Mouse (Mus musculus) kidney, embryonic 14.5 days (tissue): ENCODE results near the gene Ino80e. TPM values are rescaled to one million over a fixed set of nuclear protein-coding genes. Genes with fewer than 3 reads are reported as not detected.

ENCODE experiments used
- ATAC-seq: fragments of 200-750 bp; cut with Nextera tagmentation; 2 replicates; pipeline ENCODE4 v1.8.0; 2017; ENCODE audit warnings: moderate number of reproducible peaks, mild to moderate bottlenecking, moderate TSS enrichment, moderate library complexity; ENCODE audit not compliant: low FRiP score, low TSS enrichment
- H3K27ac ChIP-seq: fragments of 300-500 bp; sonication (generic); 2 replicates; pipeline ENCODE4 v1.5.1; 2014; ENCODE audit warnings: low read depth, mild to moderate bottlenecking, low read length, moderate library complexity, mixed read lengths
- H3K27me3 ChIP-seq: fragments of 300-500 bp; sonication (generic); 2 replicates; pipeline ENCODE4 v1.6.1; 2014; ENCODE audit warnings: mild to moderate bottlenecking, low read length; ENCODE audit not compliant: control insufficient read depth, insufficient read depth
- H3K36me3 ChIP-seq: fragments of 300-500 bp; sonication (generic); 2 replicates; pipeline ENCODE4 v1.6.1; 2014; ENCODE audit warnings: low read length, mixed read lengths; ENCODE audit not compliant: control insufficient read depth, insufficient read depth
- H3K4me1 ChIP-seq: fragments of 300-500 bp; sonication (generic); 2 replicates; pipeline ENCODE4 v1.6.1; 2014; ENCODE audit warnings: low read length, mixed read lengths; ENCODE audit not compliant: control insufficient read depth, insufficient read depth
- H3K4me2 ChIP-seq: fragments of 300-500 bp; sonication (generic); replicated peaks from 2 replicates; pipeline ENCODE4 v1.6.1; 2014; ENCODE audit warnings: low read depth, mild to moderate bottlenecking, low read length
- H3K4me3 ChIP-seq: fragments of 300-500 bp; sonication (generic); 2 replicates; pipeline ENCODE4 v1.5.1; 2014; ENCODE audit warnings: mild to moderate bottlenecking, low read length
- H3K9ac ChIP-seq: fragments of 300-500 bp; sonication (generic); 2 replicates; pipeline ENCODE4 v1.6.1; 2014; ENCODE audit warnings: low read depth, mild to moderate bottlenecking, low read length, moderate library complexity
- H3K9me3 ChIP-seq: fragments of 300-500 bp; sonication (generic); 2 replicates; pipeline ENCODE4 v1.6.1; 2016; ENCODE audit warnings: low read length; ENCODE audit not compliant: control insufficient read depth
- WGBS: fragments of 180-500 bp; shearing (Covaris S2); extraction: QIAGEN DNeasy Blood & Tissue Kit; methylation state at CpG from one replicate; pipeline ENCODE4 v1.1.7; 2014; 5-methylcytosine and 5-hydroxymethylcytosine counted together
- polyA plus RNA-seq: library from polyadenylated mRNA; unstranded; fragments of >200 nt; fragmentation: Nextera tagmentation; extraction: Ambion mirVana; gene quantifications from 2 replicates; pipeline ENCODE4 v1.2.1, GENCODE M21; 2014

Gene Ino80e
- polyA plus RNA-seq, 1 experiment from 2014 or later = 94.0 TPM

DNA sequence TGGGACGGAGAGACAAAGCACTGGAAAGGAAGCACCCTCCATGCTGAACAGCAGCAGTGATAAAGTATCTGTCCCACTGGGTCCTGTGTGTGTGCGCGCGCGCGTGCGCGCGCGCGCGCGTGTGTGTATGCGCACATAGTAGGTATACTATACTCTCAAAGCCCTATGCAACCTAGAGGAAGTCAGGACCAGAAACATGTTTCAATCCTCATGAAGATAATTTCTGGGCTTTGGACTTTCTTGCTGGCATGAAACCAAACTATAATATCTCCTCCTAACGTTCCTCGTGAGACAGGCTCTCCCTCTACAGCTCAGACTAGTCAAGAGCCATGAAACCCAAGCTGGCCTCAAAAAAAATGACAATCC, 61.1 kb downstream of the Ino80e start:
- Histone ChIP-seq H3K9ac (0 out of 2 replicates have a peak overlapping the region, but pooled peaks have one; percentile 24), H3K4me1 (peaks cover 17% of the 10 kb centered on the region), H3K9me3 (no peaks in the 10 kb centered on the region), H3K27ac (no peak overlapping the region), H3K36me3 (peaks cover 33% of the 10 kb centered on the region), H3K4me3 (no peak overlapping the region), H3K4me2 (no peak overlapping the region), H3K27me3 (no peaks in the 10 kb centered on the region)
- ATAC-seq = no peak
- 93% methylated on average over 16 of the region's 16 CpGs for WGBS

Other genes starting within 250 kb of the Ino80e start
- 2.4 and 2.6 TPM in 2 replicates for gene Nupr1, start 231.5 kb downstream of the Ino80e start, polyA plus RNA-seq
- gene Sgf29, start 213.1 kb downstream of the Ino80e start, polyA plus RNA-seq = 35.6 and 52.5 TPM in 2 replicates
- 5.2 and 6.3 TPM in 2 replicates for gene Sult1a1, start 185.9 kb downstream of the Ino80e start, polyA plus RNA-seq
- 145 and 184 TPM in 2 replicates for gene Bola2, start 167.0 kb downstream of the Ino80e start, polyA plus RNA-seq
- 7.7 and 8.1 TPM in 2 replicates for gene Slx1b, start 166.6 kb downstream of the Ino80e start, polyA plus RNA-seq
- 18.3 and 19.6 TPM in 2 replicates for gene Coro1a, start 154.6 kb downstream of the Ino80e start, polyA plus RNA-seq
- gene Mapk3, start 102.8 kb downstream of the Ino80e start, polyA plus RNA-seq = 55.0 and 79.2 TPM in 2 replicates
- 2.0 and 2.6 TPM in 2 replicates for gene Gdpd3, start 96.0 kb downstream of the Ino80e start, polyA plus RNA-seq
- 87.5 and 94.5 TPM in 2 replicates for gene Ypel3, start 85.4 kb downstream of the Ino80e start, polyA plus RNA-seq
- 0.24 and 0.36 TPM in 2 replicates for gene Tbx6, start 80.9 kb downstream of the Ino80e start, polyA plus RNA-seq
- 294 and 371 TPM in 2 replicates for gene Ppp4c, start 69.9 kb downstream of the Ino80e start, polyA plus RNA-seq
- 0.15 TPM in 1 of 2 replicates, not detected in the other for gene Fam57b, start 64.7 kb downstream of the Ino80e start, polyA plus RNA-seq
- not detected in 2 replicates for gene 4930451I11Rik, start 30.7 kb downstream of the Ino80e start, polyA plus RNA-seq
- gene Doc2a, start 15.0 kb downstream of the Ino80e start, polyA plus RNA-seq = 7.2 and 8.8 TPM in 2 replicates
- 22.8 and 23.5 TPM in 2 replicates for gene Hirip3, start 405 bp downstream of the Ino80e start, polyA plus RNA-seq
- 24.9 and 29.2 TPM in 2 replicates for gene Taok2, start 22.3 kb upstream of the Ino80e start, polyA plus RNA-seq
- 27.4 and 30.5 TPM in 2 replicates for gene Tmem219, start 60.5 kb upstream of the Ino80e start, polyA plus RNA-seq
- gene Kctd13, start 66.5 kb upstream of the Ino80e start, polyA plus RNA-seq = 13.1 and 19.4 TPM in 2 replicates
- gene Asphd1, start 87.2 kb upstream of the Ino80e start, polyA plus RNA-seq = 0.16 and 0.34 TPM in 2 replicates
- 1.1 and 1.7 TPM in 2 replicates for gene Sez6l2, start 88.2 kb upstream of the Ino80e start, polyA plus RNA-seq
- 77.4 and 89.1 TPM in 2 replicates for gene Cdipt, start 113.5 kb upstream of the Ino80e start, polyA plus RNA-seq
- 1.3 and 2.5 TPM in 2 replicates for gene Cdiptos, start 113.7 kb upstream of the Ino80e start, polyA plus RNA-seq
- gene Mvp, start 152.2 kb upstream of the Ino80e start, polyA plus RNA-seq = 7.7 and 9.7 TPM in 2 replicates
- gene Pagr1b, start 154.1 kb upstream of the Ino80e start, polyA plus RNA-seq = 0.31 and 0.38 TPM in 2 replicates
- gene Pagr1a, start 155.0 kb upstream of the Ino80e start, polyA plus RNA-seq = 41.3 and 89.2 TPM in 2 replicates
- gene Gm42742, start 158.7 kb upstream of the Ino80e start, polyA plus RNA-seq = 21.8 and 65.4 TPM in 2 replicates
- 4.1 and 9.6 TPM in 2 replicates for gene Prrt2, start 158.8 kb upstream of the Ino80e start, polyA plus RNA-seq
- gene Maz, start 164.7 kb upstream of the Ino80e start, polyA plus RNA-seq = 73.1 and 77.6 TPM in 2 replicates
- 129 and 151 TPM in 2 replicates for gene Kif22, start 180.1 kb upstream of the Ino80e start, polyA plus RNA-seq
- gene Zg16, start 225.0 kb upstream of the Ino80e start, polyA plus RNA-seq = not detected in 2 replicates
- 3.5 TPM in 2 replicates for gene AI467606, start 229.0 kb upstream of the Ino80e start, polyA plus RNA-seq